Comparison of ENCODE assay signal across 8 mouse cellular contexts in the genomic region with DNA sequence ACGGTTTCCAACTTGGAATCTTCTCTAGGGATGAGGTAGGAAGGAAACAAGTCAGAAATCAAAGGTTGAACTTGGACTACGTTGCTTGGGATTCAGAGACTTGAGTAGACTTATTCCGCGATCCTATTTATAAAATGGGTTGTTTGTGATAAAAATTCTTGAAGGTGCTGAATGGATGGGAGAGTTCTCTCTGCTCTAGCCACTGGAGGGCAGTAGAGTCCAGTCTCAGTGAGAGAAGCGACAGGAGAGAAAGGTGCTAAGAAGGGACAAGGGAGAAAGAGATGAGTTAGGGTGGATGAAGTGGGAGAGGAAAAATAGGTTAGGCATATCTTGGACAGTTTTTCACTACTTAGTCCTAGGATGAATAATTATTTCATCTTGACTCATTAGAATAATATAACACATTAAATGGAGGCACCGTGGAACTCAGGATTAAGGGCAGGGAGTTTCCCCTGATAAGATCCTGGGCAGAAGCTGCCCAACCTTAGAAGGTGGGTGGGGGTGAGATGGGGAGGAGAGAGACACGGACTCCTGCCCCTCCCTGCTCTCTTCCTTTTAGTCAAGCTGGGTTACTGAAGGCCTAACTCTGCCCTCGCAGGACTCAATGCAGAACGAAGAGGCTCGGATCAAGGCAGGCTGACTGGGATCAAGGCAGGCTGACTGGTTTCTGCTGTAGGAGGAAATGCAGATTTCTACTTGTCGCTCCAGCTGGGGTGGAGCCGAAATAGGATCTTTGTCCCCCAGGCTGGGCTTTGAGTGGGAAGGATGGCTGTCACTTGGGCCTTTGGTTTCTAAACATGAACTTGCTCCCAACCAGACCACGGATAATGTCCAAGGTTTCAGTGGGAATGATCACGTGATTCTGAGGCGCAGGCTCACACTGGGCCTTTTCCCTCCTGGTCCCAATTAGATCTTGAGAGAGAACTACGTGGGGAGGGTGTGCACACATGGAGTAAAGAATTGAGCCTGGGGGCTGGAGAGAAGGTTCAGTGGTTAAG. TPM values are rescaled to one million over a fixed set of nuclear protein-coding genes. Genes with fewer than 3 reads are reported as not detected.
DNase-seq lines count a peak whose midpoint lies in the region; ATAC-seq and TF ChIP-seq lines count a peak whose summit lies in the region.

No protein-coding gene starts in this region.

- H3K9ac ChIP-seq in intestine, embryonic 15.5 days = peak overlapping the region; percentile 48

- H3K27ac ChIP-seq in intestine, embryonic 15.5 days = no peak overlapping the region
- no peak overlapping the region for H3K27ac ChIP-seq in small intestine, adult 2 months (ENCODE audit: insufficient read depth, low read depth, low read length)

- peaks cover 8% of the 10 kb centered on the region for H3K4me1 ChIP-seq in intestine, embryonic 15.5 days (replicated peaks)
- H3K4me1 ChIP-seq in small intestine, adult 2 months (ENCODE audit: control insufficient read depth, insufficient read depth, insufficient read length, low read length) = peaks cover 10% of the 10 kb centered on the region

- intact Hi-C loops in left cerebral cortex, postnatal 36 days (cut with DNase I) = loop anchor here (1.0 to 2.0 kb wide), 2 partner anchors 50 to 117 kb away; partner anchors contain the start of gene Usf1

- 28% methylated on average over 16 of the region's 16 CpGs for WGBS in intestine, embryonic 15.5 days
- 25% methylated on average over 16 of the region's 16 CpGs for WGBS in small intestine, adult 2 months

- DNase-seq in left cerebral cortex, adult 18-20 months (ENCODE audit: low spot score in 2 of 2) = peak; percentile 69 to 79
- no peak for DNase-seq in left cerebral cortex, adult 11 months (ENCODE audit: low spot score)
- DNase-seq in cerebellum, postnatal 25 days = peak; percentile 75 to 85
- peak; percentile 54 for DNase-seq in gastrocnemius, postnatal 10 days
- peak; percentile 44 to 63 for DNase-seq in left cerebral cortex, postnatal 36 days (ENCODE audit: low spot score in 2 of 2)
- peak; percentile 78 for DNase-seq in mesoderm, embryonic 11.5 days (ENCODE audit: low read depth, low spot score)

- H3K4me2 ChIP-seq in intestine, embryonic 15.5 days (replicated peaks) = peak overlapping the region; percentile 76

- H3K4me3 ChIP-seq in intestine, embryonic 15.5 days (replicated peaks) = peak overlapping the region; percentile 43
- H3K4me3 ChIP-seq in small intestine, adult 2 months (ENCODE audit: low read depth, low read length) = peak overlapping the region; percentile 56; the same call in 1 of the 2 replicates

- TF ChIP-seq POLR2A in small intestine, adult 2 months (IDR thresholded peaks at IDR 0.05; ENCODE audit: low read depth, low read length) = no peak

- H3K9me3 ChIP-seq in intestine, embryonic 15.5 days = 0 out of 2 replicates have a peak, but pooled peaks cover 3% of the 10 kb centered on the region

- peak; percentile 86 for ATAC-seq in intestine, embryonic 15.5 days

- 0 out of 2 replicates have a peak, but pooled peaks have one; percentile 24 for TF ChIP-seq CTCF in small intestine, adult 2 months (IDR thresholded peaks at IDR 0.05; ENCODE audit: extremely low read depth, insufficient read length, insufficient replicate concordance, low read depth, low read length)

- peaks cover 12% of the 10 kb centered on the region; the same call in 1 of the 2 replicates for H3K36me3 ChIP-seq in intestine, embryonic 15.5 days
- peaks cover 13% of the 10 kb centered on the region for H3K36me3 ChIP-seq in small intestine, adult 2 months (ENCODE audit: control insufficient read depth, insufficient read depth, low read length)

- H3K27me3 ChIP-seq in intestine, embryonic 15.5 days (replicated peaks) = no peaks in the 10 kb centered on the region
- no peaks in the 10 kb centered on the region for H3K27me3 ChIP-seq in small intestine, adult 2 months (ENCODE audit: control insufficient read depth, insufficient read depth, low read length)

RNA-seq across cellular contexts. Expression of gene Klhdc9, which starts 0.8 kb away (rescaled TPM):
- 1 to 10 TPM; 7.1 to 8.0 TPM for total RNA-seq in left cerebral cortex, adult 18-20 months (2021)
- total RNA-seq in gastrocnemius, postnatal 10 days (2021) = under 1 TPM; 0.31 to 0.61 TPM
- polyA plus RNA-seq in intestine, embryonic 15.5 days (2015; fragmentation: Nextera tagmentation; extraction: Ambion mirVana) = 0.94 and 1.0 TPM in 2 replicates
- total RNA-seq in left cerebral cortex, postnatal 36 days (2021) = 10 to 100 TPM in 1 of 2 experiments, 1 to 10 TPM in 1; 7.9 to 10.9 TPM
- 0.13 and 0.16 TPM in 2 replicates for polyA plus RNA-seq in small intestine, adult 2 months (2012; rRNA removed)

RNA-seq across cellular contexts. Expression of gene Nectin4, which starts 8.5 kb away (rescaled TPM):
- total RNA-seq in left cerebral cortex, adult 18-20 months (2021) = 1 to 10 TPM; 3.6 to 4.7 TPM
- under 1 TPM; 0.07 to 0.20 TPM for total RNA-seq in gastrocnemius, postnatal 10 days (2021)
- polyA plus RNA-seq in intestine, embryonic 15.5 days (2015; fragmentation: Nextera tagmentation; extraction: Ambion mirVana) = 3.7 and 3.8 TPM in 2 replicates
- 1 to 10 TPM; 2.3 to 3.9 TPM for total RNA-seq in left cerebral cortex, postnatal 36 days (2021)
- polyA plus RNA-seq in small intestine, adult 2 months (2012; rRNA removed) = 0.33 and 1.1 TPM in 2 replicates

RNA-seq across cellular contexts. Expression of gene Pfdn2, which starts 15.9 kb away (rescaled TPM):
- 100 to 1,000 TPM; 189 to 191 TPM for total RNA-seq in left cerebral cortex, adult 18-20 months (2021)
- 100 to 1,000 TPM; 104 to 113 TPM for total RNA-seq in gastrocnemius, postnatal 10 days (2021)
- 96.9 and 104 TPM in 2 replicates for polyA plus RNA-seq in intestine, embryonic 15.5 days (2015; fragmentation: Nextera tagmentation; extraction: Ambion mirVana)
- 100 to 1,000 TPM; 161 to 185 TPM for total RNA-seq in left cerebral cortex, postnatal 36 days (2021)
- 5.0 and 7.5 TPM in 2 replicates for polyA plus RNA-seq in small intestine, adult 2 months (2012; rRNA removed)

RNA-seq across cellular contexts. Expression of gene Nit1, which starts 16.0 kb away (rescaled TPM):
- 10 to 100 TPM; 43.3 to 47.9 TPM for total RNA-seq in left cerebral cortex, adult 18-20 months (2021)
- 10 to 100 TPM; 20.1 to 22.5 TPM for total RNA-seq in gastrocnemius, postnatal 10 days (2021)
- 43.3 and 47.6 TPM in 2 replicates for polyA plus RNA-seq in intestine, embryonic 15.5 days (2015; fragmentation: Nextera tagmentation; extraction: Ambion mirVana)
- total RNA-seq in left cerebral cortex, postnatal 36 days (2021) = 10 to 100 TPM; 39.6 to 48.0 TPM
- polyA plus RNA-seq in small intestine, adult 2 months (2012; rRNA removed) = 36.8 and 50.7 TPM in 2 replicates

RNA-seq across cellular contexts. Expression of gene Arhgap30, which starts 27.3 kb away (rescaled TPM):
- 1 to 10 TPM; 2.2 to 2.6 TPM for total RNA-seq in left cerebral cortex, adult 18-20 months (2021)
- total RNA-seq in gastrocnemius, postnatal 10 days (2021) = 1 to 10 TPM; 1.7 to 2.3 TPM
- 2.2 and 2.4 TPM in 2 replicates for polyA plus RNA-seq in intestine, embryonic 15.5 days (2015; fragmentation: Nextera tagmentation; extraction: Ambion mirVana)
- total RNA-seq in left cerebral cortex, postnatal 36 days (2021) = 1 to 10 TPM; 1.7 to 1.8 TPM
- 3.8 and 6.1 TPM in 2 replicates for polyA plus RNA-seq in small intestine, adult 2 months (2012; rRNA removed)

Comparison
In these comparisons a context has a peak if more than half of its experiments do, and no peak if none do; other contexts are left out.
1. RNA of gene Klhdc9, which starts 0.8 kb away (total RNA-seq): 7.9 to 10.9 TPM in left cerebral cortex, postnatal 36 days and 7.1 to 8.0 TPM in left cerebral cortex, adult 18-20 months; 0.31 to 0.61 TPM in gastrocnemius, postnatal 10 days; every median in the first group is over 4 times any median in the second.